Mouse (Mus musculus): ENCODE data around the gene Pxn. TPM values are rescaled to one million over a fixed set of nuclear protein-coding genes. Genes with fewer than 3 reads are reported as not detected.

Gene Pxn
- 11.7 and 14.4 TPM in 2 replicates for polyA plus RNA-seq (2014; fragmentation: Nextera tagmentation; extraction: Ambion mirVana)

- no peaks in the 10 kb centered on the region for H3K36me3 ChIP-seq (ENCODE audit: control insufficient read depth, insufficient read depth, low read length)
- peak within 1 kb of the TSS; percentile 90 for H3K4me3 ChIP-seq (ENCODE audit: low read depth, low read length)
- H3K4me2 ChIP-seq: peak within 1 kb of the TSS; percentile 96
- peak within 1 kb of the TSS; percentile 57 for H3K27ac ChIP-seq (ENCODE audit: low read depth, low read length)
- under 1% methylated on average over 73 of the region's 74 CpGs for WGBS (ENCODE audit: insufficient replicate concordance)
- no peaks in the 10 kb centered on the region for H3K27me3 ChIP-seq (ENCODE audit: control insufficient read depth, insufficient read depth, low read length)
- peak within 1 kb of the TSS; percentile 92 for H3K9ac ChIP-seq (ENCODE audit: low read depth, low read length)
- peak; percentile 81 for ATAC-seq (replicated peaks; ENCODE audit: insufficient number of reproducible peaks, low FRiP score, low TSS enrichment)
- H3K9me3 ChIP-seq (replicated peaks; ENCODE audit: control insufficient read depth, low read length): no peaks in the 10 kb centered on the region
- peaks cover 26% of the 10 kb centered on the region for H3K4me1 ChIP-seq (ENCODE audit: control insufficient read depth, insufficient read depth, low read length)
These were observed at the start of gene Pxn for GRCm38 (mm10) chr5:115506454-115507201. Pxn (plus strand) TSS chr5:115506676.

GRCm38 (mm10) chr5:115458918-115459317 lies 47.6 kb upstream of the Pxn start:
- no peaks in the 10 kb centered on the region for H3K9me3 ChIP-seq (replicated peaks; ENCODE audit: control insufficient read depth, low read length)
- peaks cover 3% of the 10 kb centered on the region for H3K4me1 ChIP-seq (ENCODE audit: control insufficient read depth, insufficient read depth, low read length)
- 64% methylated on average over 13 of the region's 13 CpGs for WGBS (ENCODE audit: insufficient replicate concordance)
- no peak overlapping the region for H3K4me3 ChIP-seq (ENCODE audit: low read depth, low read length)
- no peak overlapping the region for H3K9ac ChIP-seq (ENCODE audit: low read depth, low read length)
- H3K27me3 ChIP-seq (ENCODE audit: control insufficient read depth, insufficient read depth, low read length): no peaks in the 10 kb centered on the region
- H3K4me2 ChIP-seq: no peak overlapping the region
- H3K36me3 ChIP-seq (ENCODE audit: control insufficient read depth, insufficient read depth, low read length): no peaks in the 10 kb centered on the region
- ATAC-seq (replicated peaks; ENCODE audit: insufficient number of reproducible peaks, low FRiP score, low TSS enrichment): no peak
- no peak overlapping the region for H3K27ac ChIP-seq (ENCODE audit: low read depth, low read length)

- no peak overlapping the region for H3K9ac ChIP-seq (ENCODE audit: low read depth, low read length)
- no peaks in the 10 kb centered on the region for H3K9me3 ChIP-seq (replicated peaks; ENCODE audit: control insufficient read depth, low read length)
- ATAC-seq (replicated peaks; ENCODE audit: insufficient number of reproducible peaks, low FRiP score, low TSS enrichment): no peak
- 74% methylated on average over 18 of the region's 18 CpGs for WGBS (ENCODE audit: insufficient replicate concordance)
- H3K36me3 ChIP-seq (ENCODE audit: control insufficient read depth, insufficient read depth, low read length): no peaks in the 10 kb centered on the region
- no peaks in the 10 kb centered on the region for H3K4me1 ChIP-seq (ENCODE audit: control insufficient read depth, insufficient read depth, low read length)
- no peak overlapping the region for H3K4me3 ChIP-seq (ENCODE audit: low read depth, low read length)
- no peaks in the 10 kb centered on the region for H3K27me3 ChIP-seq (ENCODE audit: control insufficient read depth, insufficient read depth, low read length)
- H3K27ac ChIP-seq (ENCODE audit: low read depth, low read length): no peak overlapping the region
- no peak overlapping the region for H3K4me2 ChIP-seq
These were observed 41.9 kb upstream of the Pxn start for GRCm38 (mm10) chr5:115464408-115465115.

- ATAC-seq (replicated peaks; ENCODE audit: insufficient number of reproducible peaks, low FRiP score, low TSS enrichment): no peak
- H3K36me3 ChIP-seq (ENCODE audit: control insufficient read depth, insufficient read depth, low read length): no peaks in the 10 kb centered on the region
- no peak within 1 kb of the TSS for H3K4me3 ChIP-seq (ENCODE audit: low read depth, low read length)
- no peak within 1 kb of the TSS for H3K9ac ChIP-seq (ENCODE audit: low read depth, low read length)
- 40% methylated on average over 9 of the region's 9 CpGs for WGBS (ENCODE audit: insufficient replicate concordance)
- no peak within 1 kb of the TSS for H3K27ac ChIP-seq (ENCODE audit: low read depth, low read length)
- H3K9me3 ChIP-seq (replicated peaks; ENCODE audit: control insufficient read depth, low read length): no peaks in the 10 kb centered on the region
- H3K4me1 ChIP-seq (ENCODE audit: control insufficient read depth, insufficient read depth, low read length): no peaks in the 10 kb centered on the region
- no peak within 1 kb of the TSS for H3K4me2 ChIP-seq
- H3K27me3 ChIP-seq (ENCODE audit: control insufficient read depth, insufficient read depth, low read length): no peaks in the 10 kb centered on the region
These were observed 40.6 kb upstream of the Pxn start, which contains the start of gene Pla2g1b for GRCm38 (mm10) chr5:115465642-115466420. Pla2g1b (plus strand) TSS chr5:115466262.

GRCm38 (mm10) chr5:115469791-115470190 lies 36.7 kb upstream of the Pxn start:
- no peak for ATAC-seq (replicated peaks; ENCODE audit: insufficient number of reproducible peaks, low FRiP score, low TSS enrichment)
- WGBS (ENCODE audit: insufficient replicate concordance): 57% methylated on average over 6 of the region's 6 CpGs
- Histone ChIP-seq H3K27ac (ENCODE audit: low read depth, low read length) (no peak overlapping the region), H3K4me1 (ENCODE audit: control insufficient read depth, insufficient read depth, low read length) (no peaks in the 10 kb centered on the region), H3K9ac (ENCODE audit: low read depth, low read length) (no peak overlapping the region), H3K4me3 (ENCODE audit: low read depth, low read length) (no peak overlapping the region), H3K9me3 (replicated peaks; ENCODE audit: control insufficient read depth, low read length) (no peaks in the 10 kb centered on the region), H3K36me3 (ENCODE audit: control insufficient read depth, insufficient read depth, low read length) (no peaks in the 10 kb centered on the region), H3K27me3 (ENCODE audit: control insufficient read depth, insufficient read depth, low read length) (no peaks in the 10 kb centered on the region), H3K4me2 (no peak overlapping the region)

GRCm38 (mm10) chr5:115470766-115471531 lies 35.5 kb upstream of the Pxn start:
- WGBS (ENCODE audit: insufficient replicate concordance): 35% methylated on average over 20 of the region's 20 CpGs
- no peaks in the 10 kb centered on the region for H3K27me3 ChIP-seq (ENCODE audit: control insufficient read depth, insufficient read depth, low read length)
- H3K4me3 ChIP-seq (ENCODE audit: low read depth, low read length): no peak overlapping the region
- no peak overlapping the region for H3K9ac ChIP-seq (ENCODE audit: low read depth, low read length)
- ATAC-seq (replicated peaks; ENCODE audit: insufficient number of reproducible peaks, low FRiP score, low TSS enrichment): no peak
- H3K4me1 ChIP-seq (ENCODE audit: control insufficient read depth, insufficient read depth, low read length): no peaks in the 10 kb centered on the region
- H3K9me3 ChIP-seq (replicated peaks; ENCODE audit: control insufficient read depth, low read length): no peaks in the 10 kb centered on the region
- H3K27ac ChIP-seq (ENCODE audit: low read depth, low read length): no peak overlapping the region
- H3K4me2 ChIP-seq: peak overlapping the region; percentile 31
- no peaks in the 10 kb centered on the region for H3K36me3 ChIP-seq (ENCODE audit: control insufficient read depth, insufficient read depth, low read length)

- ATAC-seq (replicated peaks; ENCODE audit: insufficient number of reproducible peaks, low FRiP score, low TSS enrichment): no peak
- Histone ChIP-seq H3K4me1 (ENCODE audit: control insufficient read depth, insufficient read depth, low read length) (no peaks in the 10 kb centered on the region), H3K27me3 (ENCODE audit: control insufficient read depth, insufficient read depth, low read length) (no peaks in the 10 kb centered on the region), H3K4me3 (ENCODE audit: low read depth, low read length) (no peak overlapping the region), H3K36me3 (ENCODE audit: control insufficient read depth, insufficient read depth, low read length) (no peaks in the 10 kb centered on the region), H3K9ac (ENCODE audit: low read depth, low read length) (no peak overlapping the region), H3K4me2 (no peak overlapping the region), H3K9me3 (replicated peaks; ENCODE audit: control insufficient read depth, low read length) (no peaks in the 10 kb centered on the region), H3K27ac (ENCODE audit: low read depth, low read length) (no peak overlapping the region)
- 75% methylated on average over 10 of the region's 10 CpGs for WGBS (ENCODE audit: insufficient replicate concordance)
These were observed 33.3 kb upstream of the Pxn start for GRCm38 (mm10) chr5:115473191-115473590.

Measured in heart, embryonic 11.5 days (tissue).